Mouse (Mus musculus) stomach, postnatal 0 days (tissue): ENCODE results near the gene Fam19a4.

Experiments used
- CTCF ChIP-seq: IDR thresholded peaks from 2 replicates; pipeline ENCODE4 v1.5.1; 2016; ENCODE audit warnings: antibody characterized with exemption, low read depth, mild to moderate bottlenecking, moderate library complexity
- EP300 ChIP-seq: optimal IDR thresholded peaks from 2 replicates; pipeline ENCODE3; 2016; ENCODE audit warnings: antibody characterized with exemption

DNA sequence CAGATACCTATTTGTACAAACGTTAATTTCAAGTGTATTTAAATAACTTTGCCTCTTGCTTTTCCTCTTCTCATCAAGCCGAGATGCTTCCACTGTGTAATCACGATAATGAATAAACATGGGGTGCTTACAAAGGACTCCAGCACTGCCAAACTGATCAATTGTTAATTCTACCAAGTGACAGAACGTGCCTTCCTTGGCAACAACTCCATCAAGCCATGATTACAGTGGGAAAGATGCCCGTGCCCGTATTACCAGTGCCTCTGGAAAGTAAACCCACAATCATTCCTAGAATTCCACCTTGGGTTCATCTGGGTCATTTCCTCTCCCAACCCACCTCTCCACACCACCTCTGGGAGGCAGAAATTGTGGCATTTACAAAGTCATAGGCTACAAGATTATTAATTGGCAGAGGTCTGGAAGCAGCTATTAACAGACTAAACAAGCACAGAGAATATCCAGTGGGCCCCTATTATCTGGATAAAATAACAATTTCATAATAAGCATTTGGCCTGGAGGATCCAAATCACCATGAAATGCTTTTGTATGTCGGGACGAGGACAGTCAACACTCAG lies 7.9 kb downstream of the Fam19a4 start:
- TF ChIP-seq CTCF (no peak), EP300 (no peak)
